Mouse (Mus musculus) lung, postnatal 0 days (tissue): ENCODE data around the gene Tnfaip1. TPM values are rescaled to one million over a fixed set of nuclear protein-coding genes. Genes with fewer than 3 reads are reported as not detected.

Source experiments
- ATAC-seq: fragments of 200-750 bp; cut with Nextera tagmentation; 2 replicates; pipeline ENCODE4 v1.8.0; 2017; ENCODE audit warnings: moderate library complexity
- DNase-seq: peaks from one replicate; pipeline ENCODE4 v3.0.0-alpha.2; 2016; ENCODE audit warnings: low spot score
- H3K27ac ChIP-seq: fragments of 300-500 bp; sonication (generic); 2 replicates; pipeline ENCODE4 v1.5.1; 2014; ENCODE audit warnings: antibody characterized with exemption, mild to moderate bottlenecking, low read length, mixed read lengths
- H3K27me3 ChIP-seq: fragments of 300-500 bp; sonication (generic); replicated peaks from 2 replicates; pipeline ENCODE4 v1.6.1; 2014; ENCODE audit warnings: low read length, mixed read lengths; ENCODE audit not compliant: insufficient read depth
- H3K36me3 ChIP-seq: fragments of 300-500 bp; sonication (generic); 2 replicates; pipeline ENCODE4 v1.6.1; 2014; ENCODE audit warnings: low read length, mixed read lengths; ENCODE audit not compliant: insufficient read depth
- H3K4me1 ChIP-seq: fragments of 300-500 bp; sonication (generic); 2 replicates; pipeline ENCODE4 v1.6.1; 2014; ENCODE audit warnings: antibody characterized with exemption, low read depth, low read length, mixed read lengths; ENCODE audit not compliant: insufficient read depth
- H3K4me2 ChIP-seq: fragments of 300-500 bp; sonication (generic); replicated peaks from 2 replicates; pipeline ENCODE4 v1.6.1; 2014; ENCODE audit warnings: low read depth, mild to moderate bottlenecking, low read length, moderate library complexity, mixed read lengths
- H3K4me3 ChIP-seq: fragments of 300-500 bp; sonication (generic); 2 replicates; pipeline ENCODE4 v1.5.1; 2014; ENCODE audit warnings: low read depth, low read length
- H3K9ac ChIP-seq: fragments of 300-500 bp; sonication (generic); replicated peaks from 2 replicates; pipeline ENCODE4 v1.6.1; 2014; ENCODE audit warnings: low read depth, mild to moderate bottlenecking
- H3K9me3 ChIP-seq: fragments of 300-500 bp; sonication (generic); 2 replicates; pipeline ENCODE4 v1.6.1; 2016; ENCODE audit warnings: low read length, mixed read lengths
- CTCF ChIP-seq: IDR thresholded peaks from 2 replicates; pipeline ENCODE4 v1.5.1; 2016; ENCODE audit warnings: antibody characterized with exemption, mild to moderate bottlenecking
- EP300 ChIP-seq: IDR thresholded peaks from 2 replicates; pipeline ENCODE4 v1.6.1; 2016; ENCODE audit warnings: antibody characterized with exemption, mild to moderate bottlenecking, control low read depth
- WGBS: fragments of 180-500 bp; shearing (Covaris S2); extraction: QIAGEN DNeasy Blood & Tissue Kit; methylation state at CpG from one replicate; pipeline ENCODE4 v1.1.7; 2014; 5-methylcytosine and 5-hydroxymethylcytosine counted together
- polyA plus RNA-seq: library from polyadenylated mRNA; unstranded; fragments of >200 nt; fragmentation: Nextera tagmentation; extraction: Ambion mirVana; gene quantifications from 2 replicates; pipeline ENCODE4 v1.2.1, GENCODE M21; 2015

The Tnfaip1 gene
- polyA plus RNA-seq, 1 experiment from 2014 or later = 96.6 TPM

DNA sequence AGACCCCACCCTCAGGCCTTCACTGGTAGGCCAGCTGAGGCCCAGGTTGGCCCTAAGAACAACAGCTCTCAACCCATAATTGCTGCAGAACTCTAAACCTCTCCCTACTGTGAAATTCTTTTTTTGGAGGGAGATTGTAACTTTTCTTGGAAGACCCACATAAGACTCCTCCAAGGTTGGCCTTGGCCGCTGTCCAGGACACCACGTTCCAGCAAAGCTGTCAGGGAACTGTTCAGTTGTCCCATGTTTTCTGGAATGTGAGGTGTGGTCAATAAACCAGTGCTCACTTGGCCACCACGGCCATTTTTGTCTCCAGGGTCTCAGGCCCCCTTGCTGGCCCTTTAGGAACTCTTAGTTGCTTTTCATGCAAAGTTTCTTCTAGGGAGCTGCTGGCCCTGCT lies 14.3 kb downstream of the Tnfaip1 start:
- ATAC-seq = no peak

GRCm38 (mm10) chr11:78518931-78519330 lies 17.2 kb downstream of the Tnfaip1 start:
- H3K9me3 ChIP-seq = no peaks in the 10 kb centered on the region
- ATAC-seq = no peak

More for the DNA sequence above, 14.3 kb downstream of the Tnfaip1 start:
- no peak for TF ChIP-seq CTCF
- Histone ChIP-seq H3K4me3 (no peak overlapping the region), H3K36me3 (peaks cover 30% of the 10 kb centered on the region), H3K4me1 (no peaks in the 10 kb centered on the region), H3K27ac (no peak overlapping the region), H3K9me3 (no peaks in the 10 kb centered on the region), H3K9ac (no peak overlapping the region), H3K4me2 (no peak overlapping the region), H3K27me3 (no peaks in the 10 kb centered on the region)
- DNase-seq = no peak
- WGBS = 71% methylated on average over 3 of the region's 3 CpGs

DNA sequence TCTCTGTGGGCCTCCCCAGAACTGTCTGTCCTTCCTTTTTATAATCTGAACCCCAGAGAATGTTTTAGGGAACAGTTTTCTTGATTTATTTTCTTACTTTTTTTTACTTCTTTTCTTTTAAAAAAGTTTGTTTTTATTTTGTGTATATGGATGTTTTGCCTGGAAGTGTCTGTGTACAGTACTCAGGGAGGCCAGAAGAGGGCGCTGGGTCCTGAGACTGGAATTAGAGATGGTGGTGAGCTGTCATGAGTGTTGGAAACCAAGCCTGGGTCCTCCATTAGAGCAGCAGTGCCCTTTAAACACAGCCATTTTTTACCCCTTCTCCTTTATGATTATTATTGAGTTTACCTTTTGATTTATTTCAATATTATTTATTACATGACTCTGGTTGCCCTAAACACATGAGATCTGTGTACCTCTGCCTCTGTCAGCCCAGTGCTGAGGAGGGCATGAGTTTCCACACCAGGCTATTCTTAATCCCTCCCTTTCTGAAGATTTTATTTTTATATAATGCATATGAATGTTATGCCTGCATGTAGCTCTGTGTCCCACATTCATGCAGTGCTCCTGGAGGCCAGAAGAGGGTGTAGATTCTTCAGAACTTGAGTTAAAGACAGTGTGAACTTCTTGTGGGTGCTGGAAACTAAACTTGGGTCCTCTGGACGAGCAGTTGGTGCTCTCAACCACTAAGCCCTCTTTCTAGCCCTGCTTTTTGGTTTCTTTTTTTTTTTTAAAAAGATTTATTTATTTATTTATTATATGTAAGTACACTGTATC lies 20.4 kb downstream of the Tnfaip1 start:
- 63% methylated on average over 2 of the region's 2 CpGs for WGBS
- TF ChIP-seq EP300 = no peak
- peak; percentile 56 for TF ChIP-seq CTCF
- Histone ChIP-seq H3K27ac (no peak overlapping the region), H3K4me3 (no peak overlapping the region), H3K36me3 (peaks cover 23% of the 10 kb centered on the region), H3K9ac (no peak overlapping the region), H3K9me3 (no peaks in the 10 kb centered on the region), H3K4me2 (no peak overlapping the region), H3K27me3 (no peaks in the 10 kb centered on the region), H3K4me1 (peaks cover 3% of the 10 kb centered on the region; the same call in 1 of the 2 replicates)
- DNase-seq (no peak), ATAC-seq (no peak)

More at GRCm38 (mm10) chr11:78518931-78519330, 17.2 kb downstream of the Tnfaip1 start:
- 87% methylated on average over 10 of the region's 10 CpGs for WGBS
- Histone ChIP-seq H3K36me3 (peaks cover 30% of the 10 kb centered on the region), H3K27me3 (no peaks in the 10 kb centered on the region), H3K27ac (no peak overlapping the region), H3K9ac (no peak overlapping the region), H3K4me3 (no peak overlapping the region), H3K4me1 (no peaks in the 10 kb centered on the region), H3K4me2 (no peak overlapping the region)
- TF ChIP-seq CTCF (no peak), EP300 (no peak)
- DNase-seq = no peak

GRCm38 (mm10) chr11:78513106-78513790 lies 22.9 kb downstream of the Tnfaip1 start:
- peaks cover 3% of the 10 kb centered on the region; the same call in 1 of the 2 replicates for H3K4me1 ChIP-seq
- 54% methylated on average over 3 of the region's 3 CpGs for WGBS
- DNase-seq = no peak
- no peaks in the 10 kb centered on the region for H3K9me3 ChIP-seq
- H3K4me2 ChIP-seq = peak overlapping the region; percentile 89
- H3K36me3 ChIP-seq = peaks cover 19% of the 10 kb centered on the region
- no peaks in the 10 kb centered on the region for H3K27me3 ChIP-seq
- ATAC-seq = no peak
- H3K4me3 ChIP-seq = peak overlapping the region; percentile 77
- TF ChIP-seq EP300 (no peak), CTCF (no peak)
- no peak overlapping the region for H3K27ac ChIP-seq
- H3K9ac ChIP-seq = peak overlapping the region; percentile 94

- ATAC-seq (peak; percentile 99), DNase-seq (peak; percentile 96)
Measured at GRCm38 (mm10) chr11:78512025-78512957, 23.8 kb downstream of the Tnfaip1 start, which contains the start of the genes Tmem199 and Poldip2. TSS of gene Tmem199 (minus strand) at chr11:78512172. TSS of gene Poldip2 (plus strand) at chr11:78512193.

More at GRCm38 (mm10) chr11:78512025-78512957, 23.8 kb downstream of the Tnfaip1 start, which contains the start of the genes Tmem199 and Poldip2:
- H3K27ac ChIP-seq = peak within 1 kb of the TSS; percentile 88
- peak within 1 kb of the TSS; percentile 89 for H3K4me2 ChIP-seq
- H3K36me3 ChIP-seq = peaks cover 29% of the 10 kb centered on the region
- no peaks in the 10 kb centered on the region for H3K9me3 ChIP-seq
- peak within 1 kb of the TSS; percentile 94 for H3K9ac ChIP-seq
- peak within 1 kb of the TSS; percentile 77 for H3K4me3 ChIP-seq
- under 1% methylated on average over 43 of the region's 67 CpGs for WGBS
- H3K27me3 ChIP-seq = no peaks in the 10 kb centered on the region
- peaks cover 3% of the 10 kb centered on the region; the same call in 1 of the 2 replicates for H3K4me1 ChIP-seq
- no peak for TF ChIP-seq EP300
- TF ChIP-seq CTCF = no peak
